Mouse (Mus musculus): ENCODE results near the gene Pdzk1.

Gene Pdzk1

GRCm38 (mm10) chr3:96828984-96829383 lies at the start of gene Pdzk1, which contains the start of gene Cd160:
Pdzk1 (plus strand) TSS chr3:96829284.
Cd160 (minus strand) TSS chr3:96829351.
- no peak for DNase-seq (ENCODE audit: low spot score in 2 of 2)

- DNase-seq (ENCODE audit: low spot score in 2 of 2) = no peak
Measured at GRCm38 (mm10) chr3:96782236-96782635, 46.8 kb upstream of the Pdzk1 start.

GRCm38 (mm10) chr3:96787784-96788183 lies 41.3 kb upstream of the Pdzk1 start:
- DNase-seq (ENCODE audit: low spot score in 2 of 2) = no peak

- no peak for DNase-seq (ENCODE audit: low spot score in 2 of 2)
Measured at GRCm38 (mm10) chr3:96788506-96788905, 40.6 kb upstream of the Pdzk1 start.

- DNase-seq (ENCODE audit: low spot score in 2 of 2) = no peak
Measured at GRCm38 (mm10) chr3:96800254-96800653, 28.8 kb upstream of the Pdzk1 start.

GRCm38 (mm10) chr3:96802214-96802613 lies 26.9 kb upstream of the Pdzk1 start:
- no peak for DNase-seq (ENCODE audit: low spot score in 2 of 2)

- no peak for DNase-seq (ENCODE audit: low spot score in 2 of 2)
Measured at GRCm38 (mm10) chr3:96808136-96808535, 20.9 kb upstream of the Pdzk1 start.

GRCm38 (mm10) chr3:96808651-96809050 lies 20.4 kb upstream of the Pdzk1 start:
- DNase-seq (ENCODE audit: low spot score in 2 of 2) = no peak

- no peak for DNase-seq (ENCODE audit: low spot score in 2 of 2)
Measured at GRCm38 (mm10) chr3:96811232-96811631, 17.9 kb upstream of the Pdzk1 start.

- peak; percentile 46 to 86 for DNase-seq (ENCODE audit: low spot score in 2 of 2)
Measured at GRCm38 (mm10) chr3:96812395-96813091, 16.5 kb upstream of the Pdzk1 start.

GRCm38 (mm10) chr3:96813106-96813505 lies 16.0 kb upstream of the Pdzk1 start:
- DNase-seq (ENCODE audit: low spot score in 2 of 2) = no peak

- no peak for DNase-seq (ENCODE audit: low spot score in 2 of 2)
Measured at GRCm38 (mm10) chr3:96813591-96814244, 15.4 kb upstream of the Pdzk1 start.

GRCm38 (mm10) chr3:96814342-96814741 lies 14.7 kb upstream of the Pdzk1 start:
- no peak for DNase-seq (ENCODE audit: low spot score in 2 of 2)

GRCm38 (mm10) chr3:96820116-96820915 lies 8.8 kb upstream of the Pdzk1 start:
- no peak for DNase-seq (ENCODE audit: low spot score in 2 of 2)

GRCm38 (mm10) chr3:96821581-96821980 lies 7.5 kb upstream of the Pdzk1 start:
- no peak for DNase-seq (ENCODE audit: low spot score in 2 of 2)

- no peak for DNase-seq (ENCODE audit: low spot score in 2 of 2)
Measured at GRCm38 (mm10) chr3:96823701-96824100, 5.4 kb upstream of the Pdzk1 start.

- DNase-seq (ENCODE audit: low spot score in 2 of 2) = no peak
Measured at GRCm38 (mm10) chr3:96824614-96825013, 4.5 kb upstream of the Pdzk1 start.

- DNase-seq (ENCODE audit: low spot score in 2 of 2) = no peak
Measured at GRCm38 (mm10) chr3:96825261-96825660, 3.8 kb upstream of the Pdzk1 start.

GRCm38 (mm10) chr3:96828308-96828864 lies 698 bp upstream of the Pdzk1 start:
- DNase-seq (ENCODE audit: low spot score in 2 of 2) = no peak

GRCm38 (mm10) chr3:96829856-96830255 lies 772 bp downstream of the Pdzk1 start:
- DNase-seq (ENCODE audit: low spot score in 2 of 2) = no peak

GRCm38 (mm10) chr3:96832930-96833329 lies 3.8 kb downstream of the Pdzk1 start:
- no peak for DNase-seq (ENCODE audit: low spot score in 2 of 2)

All from urinary bladder, postnatal 4 days (tissue).